Mouse (Mus musculus) bone marrow macrophage, adult 2 months (primary cell): ENCODE measurements around the gene Lgals2.

ENCODE experiments used
- CTCF ChIP-seq: IDR thresholded peaks from 2 replicates; pipeline ENCODE4 v1.5.1; 2012; ENCODE audit warnings: low read depth, mild to moderate bottlenecking, low read length, moderate library complexity
- POLR2A ChIP-seq: IDR thresholded peaks from 2 replicates; pipeline ENCODE4 v1.6.1; 2012; ENCODE audit warnings: mild to moderate bottlenecking, low read depth, low read length, borderline replicate concordance

- TF ChIP-seq POLR2A (no peak), CTCF (no peak)
These were observed 27.0 kb downstream of the Lgals2 start for GRCm38 (mm10) chr15:78828315-78828714.
